Mouse (Mus musculus) cortical plate, adult 2 months (tissue): ENCODE measurements at regions not wholly inside any gene's neighbourhood (a gene's known extent, or its start where the extent isn't known, plus 50 kb on each side); places are given as distances from the start of the nearest gene placed in this dataset.

Experiments used
- CTCF ChIP-seq: fragments of 200-500 bp; IDR thresholded peaks from 2 replicates; pipeline ENCODE4 v1.5.1; 2011; ENCODE audit warnings: mild to moderate bottlenecking, control low read depth, low read length; ENCODE audit not compliant: insufficient read depth; ENCODE audit errors: extremely low read depth
- POLR2A ChIP-seq: fragments of 200-500 bp; IDR thresholded peaks from 2 replicates; pipeline ENCODE4 v1.6.1; 2011; ENCODE audit warnings: mild to moderate bottlenecking, low read length, control low read depth; ENCODE audit not compliant: insufficient read depth; ENCODE audit errors: extremely low read depth

GRCm38 (mm10) chr7:72507946-72508345, 201.5 kb upstream of the Mctp2 start:
- no peak for TF ChIP-seq CTCF
- no peak for TF ChIP-seq POLR2A
